Mouse (Mus musculus) CH12.LX (cell line): ENCODE data around the gene Ogfrl1. TPM values are rescaled to one million over a fixed set of nuclear protein-coding genes. Genes with fewer than 3 reads are reported as not detected.

ENCODE experiments used
- DNase-seq: peaks from one replicate; pipeline ENCODE4 v3.0.0-alpha.2; 2013; ENCODE audit errors: extremely low read depth
- H3K27ac ChIP-seq: 2 replicates; pipeline ENCODE4 v1.5.1; 2012; ENCODE audit warnings: low read depth, mild to moderate bottlenecking, control low read depth, moderate library complexity; ENCODE audit not compliant: insufficient read depth
- H3K27me3 ChIP-seq: replicated peaks from 2 replicates; pipeline ENCODE3; 2012; ENCODE audit warnings: inconsistent platforms
- H3K36me3 ChIP-seq, 2 experiments: replicated peaks in 1 of 2; 2 replicates each; pipeline versions ENCODE3 to v1.6.1; 2012; ENCODE audit warnings: inconsistent platforms in 1 of 2, low read length in 1 of 2, mild to moderate bottlenecking in 1 of 2, mixed read lengths in 1 of 2, moderate library complexity in 1 of 2; ENCODE audit not compliant: control insufficient read depth in 1 of 2, insufficient read depth in 1 of 2
- H3K4me1 ChIP-seq, 2 experiments: 2 replicates each; pipeline ENCODE4 v1.6.1; 2012; ENCODE audit warnings: inconsistent platforms in 1 of 2, moderate library complexity in 1 of 2; ENCODE audit not compliant: insufficient read depth in 2 of 2, control insufficient read depth in 1 of 2
- H3K4me2 ChIP-seq: 2 replicates; pipeline ENCODE4 v1.6.1; 2012; ENCODE audit warnings: low read depth, mild to moderate bottlenecking, control low read depth; ENCODE audit not compliant: poor library complexity, insufficient read depth, severe bottlenecking
- H3K4me3 ChIP-seq, 3 experiments: fragments of 150-350 bp in 1 of 3; sonication (generic) in 1 of 3; replicated peaks in 1 of 3; 2 replicates each; pipeline versions ENCODE3 to v1.5.1; 2011 to 2012; ENCODE audit warnings: low read depth in 2 of 3, low read length in 2 of 3, mild to moderate bottlenecking in 2 of 3, moderate library complexity in 2 of 3, control low read depth in 1 of 3, improper control_type of control experiment in 1 of 3, inconsistent platforms in 1 of 3, mixed read lengths in 1 of 3; ENCODE audit not compliant: poor library complexity in 1 of 3
- H3K79me2 ChIP-seq: replicated peaks from 2 replicates; pipeline ENCODE4 v1.6.1; 2012; ENCODE audit warnings: mild to moderate bottlenecking, moderate library complexity; ENCODE audit not compliant: control insufficient read depth, poor library complexity, insufficient read depth, severe bottlenecking; ENCODE audit errors: extremely low read depth
- H3K9ac ChIP-seq: 2 replicates; pipeline ENCODE4 v1.6.1; 2012; ENCODE audit warnings: low read depth, mild to moderate bottlenecking, control low read depth, moderate library complexity; ENCODE audit not compliant: insufficient read depth
- H3K9me3 ChIP-seq: replicated peaks from 2 replicates; pipeline ENCODE3; 2012; ENCODE audit warnings: low read length, inconsistent platforms, mixed read lengths
- CHD1 ChIP-seq: IDR thresholded peaks from 2 replicates; pipeline ENCODE4 v1.6.1; 2012; ENCODE audit warnings: low read depth, low read length, improper control_type of control experiment, inconsistent platforms
- CHD2 ChIP-seq: IDR thresholded peaks from 2 replicates; pipeline ENCODE4 v1.6.1; 2011; ENCODE audit warnings: low read length, improper control_type of control experiment
- ELF1 ChIP-seq: IDR thresholded peaks from 2 replicates; pipeline ENCODE4 v1.6.1; 2014; ENCODE audit warnings: low read depth, mild to moderate bottlenecking, inconsistent platforms, low read length, improper control_type of control experiment
- EP300 ChIP-seq: IDR thresholded peaks from 2 replicates; pipeline ENCODE4 v1.6.1; 2011; ENCODE audit warnings: low read length, improper control_type of control experiment
- ETS1 ChIP-seq: conservative IDR thresholded peaks from 2 replicates; pipeline ENCODE4 v1.6.1; 2012; ENCODE audit warnings: low read depth, mild to moderate bottlenecking, inconsistent platforms, low read length, improper control_type of control experiment, moderate library complexity
- HCFC1 ChIP-seq: IDR thresholded peaks from 2 replicates; pipeline ENCODE4 v1.6.1; 2012; ENCODE audit warnings: low read depth, mild to moderate bottlenecking, inconsistent platforms, low read length, improper control_type of control experiment
- JUN ChIP-seq: IDR thresholded peaks from 2 replicates; pipeline ENCODE4 v1.6.1; 2011; ENCODE audit warnings: low read depth, mild to moderate bottlenecking, low read length, improper control_type of control experiment, moderate library complexity; ENCODE audit not compliant: insufficient read depth
- JUND ChIP-seq: conservative IDR thresholded peaks from 2 replicates; pipeline ENCODE4 v1.6.1; 2011; ENCODE audit warnings: low read depth, low read length, improper control_type of control experiment
- MAX ChIP-seq: IDR thresholded peaks from 2 replicates; pipeline ENCODE4 v1.6.1; 2011; ENCODE audit warnings: low read length, improper control_type of control experiment
- MAZ ChIP-seq: IDR thresholded peaks from 2 replicates; pipeline ENCODE4 v1.6.1; 2012; ENCODE audit warnings: low read depth, mild to moderate bottlenecking, inconsistent platforms, low read length, improper control_type of control experiment, moderate library complexity
- MYC ChIP-seq: IDR thresholded peaks from 2 replicates; pipeline ENCODE4 v1.6.1; 2011; ENCODE audit warnings: low read depth, mild to moderate bottlenecking, improper control_type of control experiment, low read length
- NELFE ChIP-seq: IDR thresholded peaks from 2 replicates; pipeline ENCODE4 v1.6.1; 2011; ENCODE audit warnings: low read depth, low read length, improper control_type of control experiment
- POLR2AphosphoS2 ChIP-seq: IDR thresholded peaks from 2 replicates; pipeline ENCODE4 v1.6.1; 2011; ENCODE audit warnings: low read depth, low read length, improper control_type of control experiment
- RCOR1 ChIP-seq: conservative IDR thresholded peaks from 2 replicates; pipeline ENCODE4 v1.6.1; 2012; ENCODE audit warnings: low read depth, mild to moderate bottlenecking, inconsistent platforms, low read length, improper control_type of control experiment
- SIN3A ChIP-seq: IDR thresholded peaks from 2 replicates; pipeline ENCODE4 v1.6.1; 2012; ENCODE audit warnings: low read length, improper control_type of control experiment, inconsistent platforms
- TCF12 ChIP-seq: IDR thresholded peaks from 2 replicates; pipeline ENCODE4 v1.6.1; 2014; ENCODE audit warnings: low read depth, mild to moderate bottlenecking, inconsistent platforms, low read length, improper control_type of control experiment
- USF2 ChIP-seq: conservative IDR thresholded peaks from 2 replicates; pipeline ENCODE4 v1.6.1; 2011; ENCODE audit warnings: low read depth, low read length, improper control_type of control experiment
- ZC3H11A ChIP-seq: IDR thresholded peaks from 2 replicates; pipeline ENCODE4 v1.6.1; 2012; ENCODE audit warnings: low read depth, mild to moderate bottlenecking, inconsistent platforms, low read length, improper control_type of control experiment
- ZKSCAN1 ChIP-seq: IDR thresholded peaks from 2 replicates; pipeline ENCODE4 v1.6.1; 2012; ENCODE audit warnings: low read depth, inconsistent platforms, low read length, improper control_type of control experiment, borderline replicate concordance
- ZNF384 ChIP-seq: IDR thresholded peaks from 2 replicates; pipeline ENCODE4 v1.6.1; 2012; ENCODE audit warnings: low read depth, low read length, improper control_type of control experiment, inconsistent platforms
- dilution Hi-C: fragments of 300-500 bp; cut with MboI; formaldehyde crosslinking; loops from 2 replicates; pipeline ENCODE4 v1.14.3; 2020; ENCODE audit warnings: low sequenced_read_pairs; ENCODE audit not compliant: extremely low pct_unique_long_range_greater_than_20kb, extremely low pct_ligation_motif_present
- in situ Hi-C: fragments of 300-500 bp; cut with MboI; formaldehyde crosslinking; loops from 3 replicates; pipeline ENCODE4 v1.14.3; 2019; ENCODE audit warnings: low sequenced_read_pairs, low pct_ligation_motif_present, low pct_unique_long_range_greater_than_20kb, mixed read lengths
- polyA plus RNA-seq: library from polyadenylated mRNA; unstranded; fragments of >175 nt; gene quantifications from 2 replicates; pipeline ENCODE4 v1.2.1, GENCODE M21; 2012; ENCODE audit warnings: low read depth; ENCODE audit not compliant: insufficient read length
- total RNA-seq, 2 experiments: library from RNA; depleted of rRNA; stranded (reverse); fragments of 300-350 nt in 1 of 2; fragments of >200 nt in 1 of 2; gene quantifications; 2 replicates each; pipeline ENCODE4 v1.2.3; 2012 to 2014

Gene Ogfrl1
- total RNA-seq (2012; rRNA removed) (not detected in 2 replicates), total RNA-seq (2014; rRNA removed) (not detected in 2 replicates), polyA plus RNA-seq (0.05 TPM in 1 of 2 replicates, not detected in the other)

- Histone ChIP-seq H3K36me3 (no peaks in the 10 kb centered on the region), H3K4me2 (no peak within 1 kb of the TSS)
These were observed at the start of gene Ogfrl1 for GRCm38 (mm10) chr1:23397623-23398022. Gene Ogfrl1 (minus strand): TSS chr1:23397772.

GRCm38 (mm10) chr1:23445736-23446424 is 48.3 kb upstream of the Ogfrl1 start:
- Histone ChIP-seq H3K4me2 (no peak overlapping the region), H3K79me2 (no peaks in the 10 kb centered on the region), H3K27me3 (no peaks in the 10 kb centered on the region), H3K36me3 (no peaks in the 10 kb centered on the region), H3K9me3 (no peaks in the 10 kb centered on the region), H3K4me3 (no peak overlapping the region), H3K9ac (no peak overlapping the region), H3K27ac (no peak overlapping the region), H3K4me1 (no peaks in the 10 kb centered on the region)
- in situ Hi-C loops (no loop called here), dilution Hi-C loops (no loop called here)
- TF ChIP-seq MAZ (no peak), MYC (no peak), ELF1 (no peak), MAX (no peak), JUN (no peak), EP300 (no peak), USF2 (no peak), SIN3A (no peak), ZNF384 (no peak), JUND (no peak), RCOR1 (no peak), CHD2 (no peak)
- DNase-seq, result no peak

More at GRCm38 (mm10) chr1:23397623-23398022, at the start of gene Ogfrl1:
- TF ChIP-seq ZKSCAN1 (no peak), ETS1 (no peak), TCF12 (no peak), HCFC1 (no peak), ZC3H11A (no peak), MAZ (no peak), POLR2AphosphoS2 (no peak), CHD1 (no peak), NELFE (no peak), RCOR1 (no peak)
- no peaks in the 10 kb centered on the region for H3K27me3 ChIP-seq
- no peaks in the 10 kb centered on the region for H3K79me2 ChIP-seq
- peaks cover 0 to 4% of the 10 kb centered on the region in 2 experiments; a peak in 1 of 4 replicates for H3K4me1 ChIP-seq
- peaks cover 3% of the 10 kb centered on the region for H3K9me3 ChIP-seq
- no peak within 1 kb of the TSS for H3K9ac ChIP-seq
- H3K27ac ChIP-seq, result no peak within 1 kb of the TSS
- no peak for DNase-seq
- no peak within 1 kb of the TSS for H3K4me3 ChIP-seq
- in situ Hi-C loops (no loop called here), dilution Hi-C loops (no loop called here)
